Mouse (Mus musculus) neutrophil, adult 83 days (primary cell): Measurements from ENCODE around the gene Tle1. TPM values are rescaled to one million over a fixed set of nuclear protein-coding genes. Genes with fewer than 3 reads are reported as not detected.

ENCODE experiments used
- total RNA-seq, 2 experiments: library from RNA; stranded (reverse); gene quantifications; one replicate each; pipeline ENCODE4 v1.2.4; 2023

Gene Tle1
- total RNA-seq = 1 to 10 TPM; 8.0 to 9.3 TPM

GRCm38 (mm10) chr4:72200559-72201409 lies at the start of gene Tle1:
TSS of gene Tle1 (minus strand) at chr4:72200919.

